Mouse (Mus musculus): ENCODE results near the gene Zc3h13. TPM values are rescaled to one million over a fixed set of nuclear protein-coding genes. Genes with fewer than 3 reads are reported as not detected.

The Zc3h13 gene
- polyA plus RNA-seq, 1 experiment from 2014 or later, result 26.5 TPM

DNA sequence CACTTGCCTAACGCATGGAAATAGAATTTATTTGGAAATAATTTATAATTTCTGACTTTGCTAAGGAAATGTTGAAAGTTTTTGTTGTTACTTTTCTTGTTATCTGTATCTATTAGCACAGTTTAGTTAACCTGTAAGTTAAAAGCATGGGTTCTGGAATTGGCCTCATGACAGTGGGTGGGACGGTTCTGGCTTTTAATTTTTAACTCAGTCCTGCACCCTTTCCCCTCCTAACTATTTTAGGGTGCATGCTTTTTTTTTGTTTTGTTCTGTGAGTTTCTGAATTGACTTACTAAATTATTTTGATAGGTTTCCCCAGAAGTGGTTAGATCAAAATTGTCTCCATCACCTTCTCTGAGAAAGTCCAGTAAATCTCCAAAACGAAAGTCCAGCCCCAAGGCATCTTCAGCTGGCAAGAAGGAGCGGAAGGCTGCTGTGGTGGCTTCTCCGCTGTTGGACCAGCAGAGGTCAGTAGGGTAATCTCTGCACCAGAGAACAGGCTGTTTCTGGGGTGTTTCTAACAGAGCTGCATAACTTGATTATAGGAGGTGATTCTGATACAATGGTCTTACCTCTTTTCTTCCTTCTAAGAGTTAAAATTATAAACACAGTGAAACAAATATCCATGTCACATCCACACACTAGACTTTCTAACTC is 25.3 kb downstream of the Zc3h13 start:
- peak; percentile 19 for DNase-seq (ENCODE audit: low spot score)

DNA sequence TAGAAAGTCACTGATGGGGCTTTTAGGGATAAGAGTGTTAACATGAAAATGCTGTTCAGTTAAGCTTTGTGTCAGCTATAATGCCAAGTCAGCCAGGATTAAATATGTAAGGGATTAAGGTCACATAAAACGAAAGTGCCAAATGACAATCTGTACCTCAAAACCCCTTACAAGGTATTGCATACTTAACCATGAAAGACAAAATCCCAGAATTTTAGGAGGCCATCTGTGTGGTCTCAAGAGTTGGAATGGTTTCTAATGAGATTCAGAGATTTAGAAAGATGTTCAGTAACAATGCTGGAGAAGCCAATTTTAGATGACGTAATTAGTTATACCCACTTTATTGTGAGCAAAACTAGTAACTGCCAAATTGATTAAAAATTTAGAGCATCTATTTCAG is 30.3 kb downstream of the Zc3h13 start:
- Histone ChIP-seq H3K4me3 (ENCODE audit: low read depth, low read length) (no peak overlapping the region), H3K4me2 (ENCODE audit: low read depth, low read length) (no peak overlapping the region), H3K4me1 (ENCODE audit: control insufficient read depth, insufficient read depth, low read length) (no peaks in the 10 kb centered on the region), H3K9ac (ENCODE audit: low read depth, low read length) (no peak overlapping the region), H3K27me3 (replicated peaks; ENCODE audit: control insufficient read depth, insufficient read depth, low read length) (no peaks in the 10 kb centered on the region), H3K27ac (replicated peaks; ENCODE audit: low read depth, low read length) (no peak overlapping the region), H3K9me3 (ENCODE audit: control insufficient read depth, low read length) (no peaks in the 10 kb centered on the region), H3K36me3 (ENCODE audit: control insufficient read depth, insufficient read depth, low read length) (peaks cover 6% of the 10 kb centered on the region; the same call in 1 of the 2 replicates)
- DNase-seq (ENCODE audit: low spot score) (no peak), ATAC-seq (ENCODE audit: low read depth) (no peak)
- WGBS, result 94% methylated on average over 2 of the region's 2 CpGs

More for the DNA sequence above, 25.3 kb downstream of the Zc3h13 start:
- Histone ChIP-seq H3K4me1 (ENCODE audit: control insufficient read depth, insufficient read depth, low read length) (no peaks in the 10 kb centered on the region), H3K36me3 (ENCODE audit: control insufficient read depth, insufficient read depth, low read length) (no peaks in the 10 kb centered on the region; the same call in 1 of the 2 replicates), H3K4me2 (ENCODE audit: low read depth, low read length) (no peak overlapping the region), H3K9me3 (ENCODE audit: control insufficient read depth, low read length) (no peaks in the 10 kb centered on the region), H3K4me3 (ENCODE audit: low read depth, low read length) (no peak overlapping the region), H3K27me3 (replicated peaks; ENCODE audit: control insufficient read depth, insufficient read depth, low read length) (no peaks in the 10 kb centered on the region), H3K27ac (replicated peaks; ENCODE audit: low read depth, low read length) (no peak overlapping the region), H3K9ac (ENCODE audit: low read depth, low read length) (no peak overlapping the region)
- 63% methylated on average over 5 of the region's 5 CpGs for WGBS
- ATAC-seq (ENCODE audit: low read depth), result no peak

DNA sequence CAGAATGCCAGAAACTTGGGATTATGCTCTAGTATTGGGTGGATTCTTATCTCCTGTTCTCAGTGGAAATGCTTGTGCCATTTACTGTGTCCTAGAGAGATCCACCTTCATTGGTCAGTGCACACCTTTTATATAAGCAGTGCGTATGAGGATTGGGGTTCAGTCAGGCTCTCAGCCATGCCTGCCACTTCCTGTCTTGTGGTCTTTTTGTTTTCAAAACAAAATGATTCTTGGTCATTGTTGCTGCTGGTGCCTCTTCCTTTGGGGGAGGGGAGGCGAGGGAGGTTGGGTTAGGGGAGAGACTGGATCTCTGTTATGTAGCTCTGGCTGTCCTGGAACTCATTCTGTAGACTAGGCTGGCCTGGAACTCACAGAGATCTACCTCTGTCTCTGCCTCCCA is 34.6 kb downstream of the Zc3h13 start:
- no peaks in the 10 kb centered on the region for H3K27me3 ChIP-seq (replicated peaks; ENCODE audit: control insufficient read depth, insufficient read depth, low read length)
- H3K36me3 ChIP-seq (ENCODE audit: control insufficient read depth, insufficient read depth, low read length), result peaks cover 30% of the 10 kb centered on the region
- H3K9ac ChIP-seq (ENCODE audit: low read depth, low read length), result no peak overlapping the region
- H3K27ac ChIP-seq (replicated peaks; ENCODE audit: low read depth, low read length), result no peak overlapping the region
- no peak overlapping the region for H3K4me3 ChIP-seq (ENCODE audit: low read depth, low read length)
- WGBS, result 91% methylated on average over 2 of the region's 2 CpGs
- no peak overlapping the region for H3K4me2 ChIP-seq (ENCODE audit: low read depth, low read length)
- DNase-seq (ENCODE audit: low spot score), result no peak
- no peak for ATAC-seq (ENCODE audit: low read depth)
- no peaks in the 10 kb centered on the region for H3K4me1 ChIP-seq (ENCODE audit: control insufficient read depth, insufficient read depth, low read length)
- no peaks in the 10 kb centered on the region for H3K9me3 ChIP-seq (ENCODE audit: control insufficient read depth, low read length)

DNA sequence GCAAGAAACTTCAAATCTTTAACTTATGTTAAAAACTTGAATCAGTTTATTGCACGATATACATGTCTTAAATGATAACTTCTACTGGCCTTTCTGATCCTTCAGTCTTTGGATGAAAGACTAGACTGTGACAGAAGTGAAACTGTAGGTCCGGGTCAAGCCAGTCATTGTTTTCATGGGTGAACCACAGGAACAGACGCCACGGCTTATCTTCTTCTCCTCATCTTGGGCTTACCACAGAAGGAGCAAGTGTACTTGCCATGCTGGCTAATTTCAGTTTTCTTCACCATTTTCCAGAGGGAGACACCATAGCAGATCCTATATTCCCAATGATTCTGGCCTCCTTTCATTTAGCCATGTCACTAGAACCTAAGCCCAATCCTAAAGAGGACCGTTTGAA is 36.1 kb downstream of the Zc3h13 start:
- no peaks in the 10 kb centered on the region for H3K27me3 ChIP-seq (replicated peaks; ENCODE audit: control insufficient read depth, insufficient read depth, low read length)
- no peak overlapping the region for H3K27ac ChIP-seq (replicated peaks; ENCODE audit: low read depth, low read length)
- DNase-seq (ENCODE audit: low spot score), result no peak
- H3K9ac ChIP-seq (ENCODE audit: low read depth, low read length), result no peak overlapping the region
- H3K4me2 ChIP-seq (ENCODE audit: low read depth, low read length), result no peak overlapping the region
- H3K9me3 ChIP-seq (ENCODE audit: control insufficient read depth, low read length), result no peaks in the 10 kb centered on the region
- no peak overlapping the region for H3K4me3 ChIP-seq (ENCODE audit: low read depth, low read length)
- 94% methylated on average over 5 of the region's 5 CpGs for WGBS
- no peaks in the 10 kb centered on the region for H3K4me1 ChIP-seq (ENCODE audit: control insufficient read depth, insufficient read depth, low read length)
- peaks cover 42% of the 10 kb centered on the region for H3K36me3 ChIP-seq (ENCODE audit: control insufficient read depth, insufficient read depth, low read length)
- no peak for ATAC-seq (ENCODE audit: low read depth)

DNA sequence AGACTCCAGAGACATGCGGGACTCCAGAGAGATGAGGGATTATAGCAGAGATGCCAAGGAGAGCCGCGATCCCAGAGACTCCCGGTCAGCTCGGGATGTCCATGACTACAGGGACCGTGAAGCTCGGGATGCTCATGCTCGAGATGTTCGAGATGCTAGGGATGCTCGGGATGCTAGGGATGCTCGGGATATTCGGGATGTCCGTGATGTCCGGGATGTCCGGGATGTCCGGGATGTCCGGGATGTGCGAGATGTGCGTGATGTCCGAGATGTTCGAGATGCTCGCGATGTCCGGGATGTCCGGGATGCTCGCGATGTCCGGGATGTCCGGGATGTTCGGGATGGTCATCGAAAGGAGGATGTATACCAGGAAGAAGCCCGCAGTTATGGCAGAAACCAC is 39.2 kb downstream of the Zc3h13 start:
- H3K4me2 ChIP-seq (ENCODE audit: low read depth, low read length), result no peak overlapping the region
- no peaks in the 10 kb centered on the region for H3K27me3 ChIP-seq (replicated peaks; ENCODE audit: control insufficient read depth, insufficient read depth, low read length)
- H3K4me1 ChIP-seq (ENCODE audit: control insufficient read depth, insufficient read depth, low read length), result no peaks in the 10 kb centered on the region
- H3K27ac ChIP-seq (replicated peaks; ENCODE audit: low read depth, low read length), result no peak overlapping the region
- H3K9me3 ChIP-seq (ENCODE audit: control insufficient read depth, low read length), result no peaks in the 10 kb centered on the region
- no peak for ATAC-seq (ENCODE audit: low read depth)
- no peak overlapping the region for H3K4me3 ChIP-seq (ENCODE audit: low read depth, low read length)
- H3K9ac ChIP-seq (ENCODE audit: low read depth, low read length), result no peak overlapping the region
- H3K36me3 ChIP-seq (ENCODE audit: control insufficient read depth, insufficient read depth, low read length), result peaks cover 50% of the 10 kb centered on the region
- WGBS, result 98% methylated on average over 32 of the region's 32 CpGs
- DNase-seq (ENCODE audit: low spot score), result no peak

DNA sequence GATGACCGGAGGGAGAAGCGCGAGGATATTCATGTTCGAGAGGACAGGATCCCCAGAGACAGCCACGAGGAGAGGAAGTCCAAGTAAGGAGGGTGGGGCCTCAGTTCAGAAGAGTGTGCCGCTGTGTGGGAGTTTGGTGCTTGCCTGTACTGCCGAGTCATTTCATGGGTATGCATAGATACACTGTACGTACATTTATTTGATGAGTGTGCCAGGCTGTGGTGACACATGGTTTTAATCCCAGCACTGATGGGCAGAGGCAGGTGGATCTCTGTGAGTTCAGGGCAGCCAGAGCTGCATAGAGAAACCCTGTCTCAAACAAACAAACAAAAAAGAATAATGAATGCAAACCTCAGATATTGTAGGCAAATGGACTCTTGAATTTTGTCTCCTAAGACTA is 43.9 kb downstream of the Zc3h13 start:
- 75% methylated on average over 8 of the region's 8 CpGs for WGBS
- ATAC-seq (ENCODE audit: low read depth) (no peak), DNase-seq (ENCODE audit: low spot score) (peak; percentile 4)
- H3K27ac ChIP-seq (replicated peaks; ENCODE audit: low read depth, low read length), result no peak overlapping the region
- H3K27me3 ChIP-seq (replicated peaks; ENCODE audit: control insufficient read depth, insufficient read depth, low read length), result no peaks in the 10 kb centered on the region
- no peaks in the 10 kb centered on the region for H3K4me1 ChIP-seq (ENCODE audit: control insufficient read depth, insufficient read depth, low read length)
- H3K9ac ChIP-seq (ENCODE audit: low read depth, low read length), result no peak overlapping the region
- no peak overlapping the region for H3K4me2 ChIP-seq (ENCODE audit: low read depth, low read length)
- peaks cover 73% of the 10 kb centered on the region for H3K36me3 ChIP-seq (ENCODE audit: control insufficient read depth, insufficient read depth, low read length)
- no peak overlapping the region for H3K4me3 ChIP-seq (ENCODE audit: low read depth, low read length)
- no peaks in the 10 kb centered on the region for H3K9me3 ChIP-seq (ENCODE audit: control insufficient read depth, low read length)

DNA sequence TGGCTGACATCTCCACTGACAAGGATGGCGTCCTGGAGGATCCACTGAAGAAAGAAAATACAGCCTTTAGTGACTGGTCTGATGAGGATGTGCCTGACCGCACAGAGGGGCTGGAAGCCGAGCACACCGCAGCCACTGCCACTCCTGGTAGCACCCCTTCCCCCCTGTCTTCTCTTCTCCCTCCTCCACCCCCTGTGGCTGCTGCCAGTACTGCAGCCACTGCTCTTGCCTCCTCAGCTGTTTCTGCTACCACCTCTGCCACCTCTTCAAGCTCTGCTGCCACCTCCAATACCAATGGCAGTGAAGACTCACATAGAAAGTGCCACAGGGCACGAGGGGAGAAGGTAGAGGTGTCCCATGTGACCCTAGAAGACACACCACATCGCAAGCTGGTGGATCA is 46.4 kb downstream of the Zc3h13 start:
- no peak for DNase-seq (ENCODE audit: low spot score)

DNA sequence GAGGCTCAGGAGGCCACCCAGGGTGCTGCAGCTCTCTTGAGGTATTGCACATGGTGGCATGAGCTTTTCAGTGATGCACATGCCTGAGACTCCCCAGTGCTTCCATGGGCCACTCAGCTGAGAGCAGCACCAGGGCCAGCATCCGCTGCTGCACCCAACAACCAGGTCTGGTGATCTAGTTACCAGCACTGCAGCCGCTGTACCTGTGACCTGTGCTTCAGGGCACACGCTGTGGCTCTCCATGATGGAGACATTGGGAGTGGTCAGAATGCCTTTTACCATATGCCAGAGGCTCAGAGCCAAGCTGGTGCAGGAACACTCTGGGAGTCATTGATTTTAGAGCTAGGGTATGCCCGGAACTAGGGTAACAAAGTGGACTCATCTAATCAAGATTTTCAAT is 50.1 kb downstream of the Zc3h13 start:
- H3K27ac ChIP-seq (replicated peaks; ENCODE audit: low read depth, low read length), result no peak overlapping the region
- 89% methylated on average over 4 of the region's 4 CpGs for WGBS
- H3K4me3 ChIP-seq (ENCODE audit: low read depth, low read length), result no peak overlapping the region
- H3K4me2 ChIP-seq (ENCODE audit: low read depth, low read length), result no peak overlapping the region
- DNase-seq (ENCODE audit: low spot score) (no peak), ATAC-seq (ENCODE audit: low read depth) (no peak)
- peaks cover 63% of the 10 kb centered on the region for H3K36me3 ChIP-seq (ENCODE audit: control insufficient read depth, insufficient read depth, low read length)
- no peaks in the 10 kb centered on the region for H3K27me3 ChIP-seq (replicated peaks; ENCODE audit: control insufficient read depth, insufficient read depth, low read length)
- no peaks in the 10 kb centered on the region for H3K4me1 ChIP-seq (ENCODE audit: control insufficient read depth, insufficient read depth, low read length)
- no peaks in the 10 kb centered on the region for H3K9me3 ChIP-seq (ENCODE audit: control insufficient read depth, low read length)
- no peak overlapping the region for H3K9ac ChIP-seq (ENCODE audit: low read depth, low read length)

More for the DNA sequence above, 46.4 kb downstream of the Zc3h13 start:
- no peak overlapping the region for H3K27ac ChIP-seq (replicated peaks; ENCODE audit: low read depth, low read length)
- no peak for ATAC-seq (ENCODE audit: low read depth)
- H3K9me3 ChIP-seq (ENCODE audit: control insufficient read depth, low read length), result no peaks in the 10 kb centered on the region
- no peak overlapping the region for H3K4me3 ChIP-seq (ENCODE audit: low read depth, low read length)
- no peaks in the 10 kb centered on the region for H3K4me1 ChIP-seq (ENCODE audit: control insufficient read depth, insufficient read depth, low read length)
- no peak overlapping the region for H3K4me2 ChIP-seq (ENCODE audit: low read depth, low read length)
- no peak overlapping the region for H3K9ac ChIP-seq (ENCODE audit: low read depth, low read length)
- no peaks in the 10 kb centered on the region for H3K27me3 ChIP-seq (replicated peaks; ENCODE audit: control insufficient read depth, insufficient read depth, low read length)
- H3K36me3 ChIP-seq (ENCODE audit: control insufficient read depth, insufficient read depth, low read length), result peaks cover 57% of the 10 kb centered on the region
- WGBS, result 88% methylated on average over 3 of the region's 6 CpGs

DNA sequence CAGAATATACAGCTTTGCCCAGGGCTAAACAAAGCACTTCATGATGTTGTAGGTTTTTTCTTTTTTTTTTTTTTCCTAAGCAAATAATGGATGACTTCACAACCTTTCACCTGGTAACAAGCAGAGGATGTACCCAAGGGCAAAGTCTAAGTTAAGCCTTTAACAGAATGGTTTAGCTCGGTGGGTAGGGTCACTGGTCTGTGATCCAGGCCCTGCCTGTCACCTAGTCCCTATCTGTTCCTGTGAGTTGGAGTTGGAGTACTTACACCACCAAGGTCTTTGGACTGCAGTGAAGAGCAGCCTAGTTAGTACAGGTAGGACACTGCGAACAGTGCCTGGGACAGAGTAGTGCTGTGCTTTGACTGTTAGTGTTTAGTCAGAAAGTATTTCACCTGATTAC is 53.7 kb downstream of the Zc3h13 start:
- no peaks in the 10 kb centered on the region for H3K4me1 ChIP-seq (ENCODE audit: control insufficient read depth, insufficient read depth, low read length)
- no peak overlapping the region for H3K27ac ChIP-seq (replicated peaks; ENCODE audit: low read depth, low read length)
- no peak overlapping the region for H3K4me2 ChIP-seq (ENCODE audit: low read depth, low read length)
- H3K9me3 ChIP-seq (ENCODE audit: control insufficient read depth, low read length), result no peaks in the 10 kb centered on the region
- H3K27me3 ChIP-seq (replicated peaks; ENCODE audit: control insufficient read depth, insufficient read depth, low read length), result no peaks in the 10 kb centered on the region
- ATAC-seq (ENCODE audit: low read depth), result no peak
- H3K4me3 ChIP-seq (ENCODE audit: low read depth, low read length), result no peak overlapping the region
- 84% methylated on average over 2 of the region's 2 CpGs for whole genome bisulfite sequencing
- no peak overlapping the region for H3K9ac ChIP-seq (ENCODE audit: low read depth, low read length)
- H3K36me3 ChIP-seq (ENCODE audit: control insufficient read depth, insufficient read depth, low read length), result peaks cover 42% of the 10 kb centered on the region
- no peak for DNase-seq (ENCODE audit: low spot score)
